Mouse (Mus musculus) liver, embryonic 12.5 days (tissue): ENCODE results near the gene Parvb. TPM values are rescaled to one million over a fixed set of nuclear protein-coding genes. Genes with fewer than 3 reads are reported as not detected.

Source experiments
- ATAC-seq: fragments of 200-750 bp; cut with Nextera tagmentation; 2 replicates; pipeline ENCODE4 v1.8.0; 2017; ENCODE audit warnings: moderate number of reproducible peaks, mild to moderate bottlenecking, moderate library complexity
- H3K27ac ChIP-seq: fragments of 300-500 bp; sonication (generic); 2 replicates; pipeline ENCODE4 v1.5.1; 2016; ENCODE audit warnings: mild to moderate bottlenecking
- H3K27me3 ChIP-seq: fragments of 300-500 bp; sonication (generic); replicated peaks from 2 replicates; pipeline ENCODE4 v1.6.1; 2016; ENCODE audit warnings: mild to moderate bottlenecking, moderate library complexity
- H3K36me3 ChIP-seq: fragments of 300-500 bp; sonication (generic); 2 replicates; pipeline ENCODE4 v1.6.1; 2016; ENCODE audit warnings: mild to moderate bottlenecking, moderate library complexity
- H3K4me1 ChIP-seq: fragments of 300-500 bp; sonication (generic); 2 replicates; pipeline ENCODE4 v1.6.1; 2016
- H3K4me2 ChIP-seq: fragments of 300-500 bp; sonication (generic); 2 replicates; pipeline ENCODE4 v1.6.1; 2016; ENCODE audit warnings: mild to moderate bottlenecking, moderate library complexity
- H3K4me3 ChIP-seq: fragments of 300-500 bp; sonication (generic); 2 replicates; pipeline ENCODE4 v1.5.1; 2016; ENCODE audit warnings: mild to moderate bottlenecking, moderate library complexity
- H3K9ac ChIP-seq: fragments of 300-500 bp; sonication (generic); 2 replicates; pipeline ENCODE4 v1.6.1; 2016; ENCODE audit warnings: mild to moderate bottlenecking, moderate library complexity
- H3K9me3 ChIP-seq: fragments of 300-500 bp; sonication (generic); replicated peaks from 2 replicates; pipeline ENCODE4 v1.6.1; 2016; ENCODE audit warnings: mild to moderate bottlenecking, moderate library complexity
- WGBS: fragments of 180-500 bp; shearing (Covaris S2); methylation state at CpG from one replicate; pipeline ENCODE4 v1.1.7; 2016; ENCODE audit not compliant: insufficient replicate concordance; 5-methylcytosine and 5-hydroxymethylcytosine counted together
- polyA plus RNA-seq: library from polyadenylated mRNA; unstranded; fragments of >200 nt; fragmentation: Nextera tagmentation; extraction: Ambion mirVana; gene quantifications from 2 replicates; pipeline ENCODE4 v1.2.1, GENCODE M21; 2016

The Parvb gene
- polyA plus RNA-seq, 1 experiment from 2014 or later: 7.5 TPM

- Histone ChIP-seq H3K36me3 (no peaks in the 10 kb centered on the region), H3K4me2 (no peak overlapping the region), H3K4me3 (no peak overlapping the region), H3K27me3 (no peaks in the 10 kb centered on the region), H3K9me3 (no peaks in the 10 kb centered on the region), H3K4me1 (no peaks in the 10 kb centered on the region; the same call in 1 of the 2 replicates), H3K27ac (no peak overlapping the region), H3K9ac (no peak overlapping the region)
- no peak for ATAC-seq
- 57% methylated on average over 5 of the region's 5 CpGs for WGBS
Observed at GRCm38 (mm10) chr15:84337599-84337998, 105.8 kb downstream of the Parvb start.

GRCm38 (mm10) chr15:84340926-84341325 is 109.1 kb downstream of the Parvb start:
- Histone ChIP-seq H3K4me1 (no peaks in the 10 kb centered on the region; the same call in 1 of the 2 replicates), H3K36me3 (no peaks in the 10 kb centered on the region), H3K4me3 (no peak overlapping the region), H3K27me3 (no peaks in the 10 kb centered on the region), H3K9ac (no peak overlapping the region), H3K4me2 (no peak overlapping the region), H3K27ac (no peak overlapping the region), H3K9me3 (no peaks in the 10 kb centered on the region)
- ATAC-seq: no peak
- 36% methylated on average over 2 of the region's 2 CpGs for WGBS

- Histone ChIP-seq H3K9ac (no peak overlapping the region), H3K4me2 (no peak overlapping the region), H3K27ac (no peak overlapping the region), H3K36me3 (0 out of 2 replicates have a peak, but pooled peaks cover 3% of the 10 kb centered on the region), H3K27me3 (no peaks in the 10 kb centered on the region), H3K9me3 (0 out of 2 replicates have a peak, but pooled peaks cover 5% of the 10 kb centered on the region), H3K4me3 (no peak overlapping the region), H3K4me1 (peaks cover 5% of the 10 kb centered on the region; the same call in 1 of the 2 replicates)
- WGBS: 83% methylated on average over 4 of the region's 4 CpGs
- no peak for ATAC-seq
Observed at GRCm38 (mm10) chr15:84348769-84349168, 116.9 kb downstream of the Parvb start.

GRCm38 (mm10) chr15:84349915-84350738 is 118.3 kb downstream of the Parvb start:
- Histone ChIP-seq H3K36me3 (0 out of 2 replicates have a peak, but pooled peaks cover 3% of the 10 kb centered on the region), H3K4me1 (peaks cover 5% of the 10 kb centered on the region; the same call in 1 of the 2 replicates), H3K9me3 (0 out of 2 replicates have a peak, but pooled peaks cover 5% of the 10 kb centered on the region), H3K27me3 (no peaks in the 10 kb centered on the region), H3K9ac (no peak overlapping the region), H3K4me2 (no peak overlapping the region), H3K27ac (no peak overlapping the region), H3K4me3 (no peak overlapping the region)
- 34% methylated on average over 14 of the region's 14 CpGs for WGBS
- ATAC-seq: no peak; the same call in 1 of the 2 replicates

GRCm38 (mm10) chr15:84351342-84351741 is 119.5 kb downstream of the Parvb start:
- no peak overlapping the region for H3K27ac ChIP-seq
- no peak overlapping the region for H3K4me3 ChIP-seq
- WGBS: 50% methylated on average over 7 of the region's 7 CpGs
- H3K4me2 ChIP-seq: no peak overlapping the region
- H3K27me3 ChIP-seq: no peaks in the 10 kb centered on the region
- ATAC-seq: no peak
- H3K36me3 ChIP-seq: 0 out of 2 replicates have a peak, but pooled peaks cover 3% of the 10 kb centered on the region
- H3K9ac ChIP-seq: no peak overlapping the region
- H3K4me1 ChIP-seq: peaks cover 5% of the 10 kb centered on the region; the same call in 1 of the 2 replicates
- H3K9me3 ChIP-seq: 0 out of 2 replicates have a peak, but pooled peaks cover 5% of the 10 kb centered on the region

GRCm38 (mm10) chr15:84351915-84352844 is 120.3 kb downstream of the Parvb start:
- Histone ChIP-seq H3K9me3 (0 out of 2 replicates have a peak, but pooled peaks cover 5% of the 10 kb centered on the region), H3K4me2 (no peak overlapping the region), H3K9ac (no peak overlapping the region), H3K27ac (no peak overlapping the region), H3K36me3 (0 out of 2 replicates have a peak, but pooled peaks cover 3% of the 10 kb centered on the region), H3K27me3 (no peaks in the 10 kb centered on the region), H3K4me3 (no peak overlapping the region), H3K4me1 (peaks cover 5% of the 10 kb centered on the region; the same call in 1 of the 2 replicates)
- ATAC-seq: no peak
- WGBS: 61% methylated on average over 21 of the region's 21 CpGs

GRCm38 (mm10) chr15:84355081-84355480 is 123.2 kb downstream of the Parvb start:
- no peak overlapping the region for H3K27ac ChIP-seq
- no peak overlapping the region for H3K4me2 ChIP-seq
- no peak overlapping the region for H3K9ac ChIP-seq

GRCm38 (mm10) chr15:84364746-84365145 is 132.9 kb downstream of the Parvb start:
- no peak overlapping the region for H3K9ac ChIP-seq
- no peak overlapping the region for H3K27ac ChIP-seq
- no peak overlapping the region for H3K4me2 ChIP-seq
- H3K4me1 ChIP-seq: no peaks in the 10 kb centered on the region
- H3K36me3 ChIP-seq: no peaks in the 10 kb centered on the region
- H3K9me3 ChIP-seq: 0 out of 2 replicates have a peak, but pooled peaks cover 10% of the 10 kb centered on the region
- no peak overlapping the region for H3K4me3 ChIP-seq
- WGBS: 64% methylated on average over 3 of the region's 3 CpGs
- no peak for ATAC-seq
- no peaks in the 10 kb centered on the region for H3K27me3 ChIP-seq

More at GRCm38 (mm10) chr15:84355081-84355480, 123.2 kb downstream of the Parvb start:
- Histone ChIP-seq H3K9me3 (no peaks in the 10 kb centered on the region), H3K4me3 (no peak overlapping the region), H3K36me3 (no peaks in the 10 kb centered on the region), H3K27me3 (no peaks in the 10 kb centered on the region), H3K4me1 (peaks cover 4% of the 10 kb centered on the region; the same call in 1 of the 2 replicates)
- WGBS: 34% methylated on average over 5 of the region's 5 CpGs
- no peak for ATAC-seq

Other genes starting within 250 kb of the Parvb start
- gene Efcab6, start 166.7 kb upstream of the Parvb start, polyA plus RNA-seq: not detected in 2 replicates
- 0.14 and 0.18 TPM in 2 replicates for gene Sult4a1, start 126.3 kb upstream of the Parvb start, polyA plus RNA-seq
- gene Pnpla5, start 108.9 kb upstream of the Parvb start, polyA plus RNA-seq: 0.07 TPM in 1 of 2 replicates, not detected in the other
- 1.4 and 1.5 TPM in 2 replicates for gene Pnpla3, start 64.2 kb upstream of the Parvb start, polyA plus RNA-seq
- 110 and 112 TPM in 2 replicates for gene Samm50, start 39.8 kb upstream of the Parvb start, polyA plus RNA-seq
- 9.7 and 10.0 TPM in 2 replicates for gene Parvg, start 92.0 kb downstream of the Parvb start, polyA plus RNA-seq
- gene Shisal1, start 215.1 kb downstream of the Parvb start, polyA plus RNA-seq: 0.14 and 0.22 TPM in 2 replicates